Mouse (Mus musculus): ENCODE data around the gene Fam227a. TPM values are rescaled to one million over a fixed set of nuclear protein-coding genes. Genes with fewer than 3 reads are reported as not detected.

Fam227a gene
- total and polyA plus RNA-seq, 2 experiments from 2014 or later, result 2.8 to 12.1 TPM

DNA sequence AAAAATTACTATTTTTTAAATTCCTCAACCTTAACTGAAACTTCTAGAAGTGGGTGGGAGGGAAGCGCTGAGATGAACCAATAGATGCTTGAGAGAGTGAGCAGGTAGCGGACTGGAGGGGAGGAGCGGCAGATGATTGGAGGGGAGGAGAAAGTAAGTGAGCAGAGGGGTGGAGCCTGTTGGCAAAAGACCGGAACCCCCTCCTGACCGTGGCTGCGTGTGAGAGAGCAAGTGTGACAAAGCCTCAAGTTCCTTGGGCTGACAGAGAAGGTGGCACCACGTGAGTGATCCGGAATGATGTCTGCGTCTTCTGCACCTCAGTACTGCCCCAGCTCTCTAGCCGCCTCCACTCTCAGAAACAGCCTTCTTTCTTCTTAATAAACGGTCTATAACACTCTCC lies 41.6 kb downstream of the Fam227a start:
- H3K9ac ChIP-seq (replicated peaks; ENCODE audit: low read length, poor library complexity, severe bottlenecking), result no peak overlapping the region
- H3K4me1 ChIP-seq (ENCODE audit: insufficient read depth, low read length), result no peaks in the 10 kb centered on the region
- 82% methylated on average over 11 of the region's 11 CpGs for WGBS
- H3K9me3 ChIP-seq (ENCODE audit: low read length), result no peaks in the 10 kb centered on the region
- TF ChIP-seq CTCF (IDR thresholded peaks at IDR 0.05), result no peak
- H3K36me3 ChIP-seq (ENCODE audit: insufficient read depth, low read length), result peaks cover 36% of the 10 kb centered on the region
- ATAC-seq (ENCODE audit: low FRiP score) (no peak), DNase-seq (ENCODE audit: low spot score) (no peak)
- no peaks in the 10 kb centered on the region for H3K27me3 ChIP-seq (ENCODE audit: insufficient read depth, low read length)
- no peak overlapping the region for H3K4me2 ChIP-seq (ENCODE audit: low read depth, low read length, poor library complexity, severe bottlenecking)
- no peak overlapping the region for H3K27ac ChIP-seq (ENCODE audit: low read depth, low read length)
- no peak overlapping the region for H3K4me3 ChIP-seq (ENCODE audit: low read depth, low read length)

DNA sequence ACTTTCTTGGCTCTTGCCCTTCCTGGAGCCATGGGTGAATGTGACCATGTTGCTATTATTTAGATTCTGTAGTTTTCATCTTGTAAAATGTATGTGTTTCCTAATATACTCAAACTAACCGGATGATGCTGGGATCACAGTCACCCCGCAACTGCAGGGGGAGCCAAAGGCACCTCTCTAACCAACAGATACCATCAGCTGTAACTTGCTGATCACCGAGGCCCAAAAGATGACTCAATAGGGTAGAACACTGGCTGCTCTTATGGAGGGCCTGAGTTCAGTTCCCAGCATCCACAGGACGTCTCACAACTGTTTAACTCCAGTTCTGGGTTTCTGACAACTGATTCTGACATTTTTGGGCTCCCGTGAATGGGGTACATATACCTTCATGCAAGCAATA lies 42.0 kb downstream of the Fam227a start:
- DNase-seq (ENCODE audit: low spot score) (no peak), ATAC-seq (ENCODE audit: low FRiP score) (no peak)
- no peaks in the 10 kb centered on the region for H3K27me3 ChIP-seq (ENCODE audit: insufficient read depth, low read length)
- no peak overlapping the region for H3K27ac ChIP-seq (ENCODE audit: low read depth, low read length)
- no peak overlapping the region for H3K4me2 ChIP-seq (ENCODE audit: low read depth, low read length, poor library complexity, severe bottlenecking)
- no peaks in the 10 kb centered on the region for H3K9me3 ChIP-seq (ENCODE audit: low read length)
- 84% methylated on average over 5 of the region's 5 CpGs for WGBS
- peaks cover 34% of the 10 kb centered on the region for H3K36me3 ChIP-seq (ENCODE audit: insufficient read depth, low read length)
- no peak overlapping the region for H3K4me3 ChIP-seq (ENCODE audit: low read depth, low read length)
- no peak overlapping the region for H3K9ac ChIP-seq (replicated peaks; ENCODE audit: low read length, poor library complexity, severe bottlenecking)
- TF ChIP-seq CTCF (IDR thresholded peaks at IDR 0.05), result no peak
- no peaks in the 10 kb centered on the region for H3K4me1 ChIP-seq (ENCODE audit: insufficient read depth, low read length)

DNA sequence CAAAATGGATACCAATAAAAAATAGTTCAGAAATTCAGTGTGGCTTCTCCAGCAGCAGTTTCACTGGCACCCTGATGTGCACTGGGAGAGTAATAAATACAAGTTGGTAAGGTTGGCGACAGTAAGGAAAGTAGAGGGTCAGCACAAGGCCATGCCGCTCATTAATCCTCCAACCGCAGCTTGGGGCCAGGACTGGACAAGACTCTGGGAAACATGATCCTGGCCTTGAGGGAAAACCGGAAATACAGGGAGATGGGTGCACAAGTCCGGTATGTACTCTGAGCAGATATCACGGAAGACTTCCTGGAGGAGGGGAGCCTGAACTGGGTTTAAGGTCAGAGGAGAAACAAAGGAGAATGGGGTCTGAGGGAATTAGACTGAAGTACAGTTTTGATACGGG lies 43.3 kb downstream of the Fam227a start:
- H3K9ac ChIP-seq (replicated peaks; ENCODE audit: low read length, poor library complexity, severe bottlenecking), result no peak overlapping the region
- no peaks in the 10 kb centered on the region for H3K4me1 ChIP-seq (ENCODE audit: insufficient read depth, low read length)
- no peak for ATAC-seq (ENCODE audit: low FRiP score)
- no peaks in the 10 kb centered on the region for H3K9me3 ChIP-seq (ENCODE audit: low read length)
- no peaks in the 10 kb centered on the region for H3K27me3 ChIP-seq (ENCODE audit: insufficient read depth, low read length)
- no peak overlapping the region for H3K27ac ChIP-seq (ENCODE audit: low read depth, low read length)
- no peak overlapping the region for H3K4me2 ChIP-seq (ENCODE audit: low read depth, low read length, poor library complexity, severe bottlenecking)
- 90% methylated on average over 7 of the region's 7 CpGs for WGBS
- H3K36me3 ChIP-seq (ENCODE audit: insufficient read depth, low read length), result peaks cover 29% of the 10 kb centered on the region
- no peak for TF ChIP-seq CTCF (IDR thresholded peaks at IDR 0.05)
- H3K4me3 ChIP-seq (ENCODE audit: low read depth, low read length), result no peak overlapping the region
- DNase-seq (ENCODE audit: low spot score), result no peak

DNA sequence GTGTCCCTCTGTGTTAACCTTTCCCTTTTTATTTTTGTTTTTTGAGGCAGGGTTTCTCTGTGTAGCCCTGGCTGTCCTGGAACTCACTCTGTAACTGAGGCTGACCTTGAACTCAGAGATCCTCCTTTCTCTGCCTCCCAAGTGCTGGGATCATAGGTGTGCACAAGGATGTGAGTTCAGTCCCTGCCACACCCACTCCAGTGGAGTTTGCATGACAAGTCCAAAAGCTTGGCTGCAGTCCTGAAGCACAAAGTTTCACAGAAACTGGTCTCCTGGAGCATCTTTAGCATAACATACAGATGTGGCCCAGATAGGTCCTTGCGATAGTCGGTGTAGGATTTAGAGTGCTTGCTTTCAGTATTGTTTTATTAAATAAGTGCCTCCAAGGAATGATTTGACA lies 49.5 kb downstream of the Fam227a start:
- Histone ChIP-seq H3K9me3 (ENCODE audit: low read length) (no peaks in the 10 kb centered on the region), H3K9ac (replicated peaks; ENCODE audit: low read length, poor library complexity, severe bottlenecking) (no peak overlapping the region), H3K27me3 (ENCODE audit: insufficient read depth, low read length) (no peaks in the 10 kb centered on the region), H3K4me1 (ENCODE audit: insufficient read depth, low read length) (no peaks in the 10 kb centered on the region; the same call in 1 of the 2 replicates), H3K27ac (ENCODE audit: low read depth, low read length) (no peak overlapping the region), H3K4me2 (ENCODE audit: low read depth, low read length, poor library complexity, severe bottlenecking) (no peak overlapping the region), H3K36me3 (ENCODE audit: insufficient read depth, low read length) (peaks cover 12% of the 10 kb centered on the region), H3K4me3 (ENCODE audit: low read depth, low read length) (no peak overlapping the region)
- TF ChIP-seq CTCF (IDR thresholded peaks at IDR 0.05), result no peak
- no peak for DNase-seq (ENCODE audit: low spot score)
- 96% methylated on average over 2 of the region's 2 CpGs for WGBS
- no peak for ATAC-seq (ENCODE audit: low FRiP score)

DNA sequence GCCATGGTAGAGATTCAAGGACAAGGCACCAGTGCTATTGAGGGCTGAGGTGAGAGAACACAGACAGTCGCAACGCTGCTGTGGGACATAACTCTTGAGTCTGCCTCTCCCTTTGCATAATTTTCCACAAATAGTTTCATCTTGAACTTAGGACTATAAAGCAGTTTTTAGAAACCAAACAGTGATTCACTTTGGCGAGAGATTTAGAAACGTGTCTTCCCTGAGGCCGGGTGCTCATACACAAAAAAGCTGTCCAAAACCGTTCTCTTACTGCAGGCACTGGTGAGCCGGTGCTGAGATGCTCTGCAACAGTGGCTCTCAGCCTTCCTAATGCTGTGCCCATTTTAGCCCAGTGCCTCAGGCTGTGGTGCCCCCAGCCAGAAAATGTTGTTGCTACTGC lies 50.5 kb downstream of the Fam227a start:
- Histone ChIP-seq H3K4me3 (ENCODE audit: low read depth, low read length) (no peak overlapping the region), H3K4me2 (ENCODE audit: low read depth, low read length, poor library complexity, severe bottlenecking) (no peak overlapping the region), H3K9ac (replicated peaks; ENCODE audit: low read length, poor library complexity, severe bottlenecking) (no peak overlapping the region), H3K27ac (ENCODE audit: low read depth, low read length) (no peak overlapping the region), H3K27me3 (ENCODE audit: insufficient read depth, low read length) (no peaks in the 10 kb centered on the region), H3K9me3 (ENCODE audit: low read length) (no peaks in the 10 kb centered on the region), H3K4me1 (ENCODE audit: insufficient read depth, low read length) (no peaks in the 10 kb centered on the region; the same call in 1 of the 2 replicates), H3K36me3 (ENCODE audit: insufficient read depth, low read length) (peaks cover 9% of the 10 kb centered on the region)
- no peak for TF ChIP-seq CTCF (IDR thresholded peaks at IDR 0.05)
- DNase-seq (ENCODE audit: low spot score), result no peak
- ATAC-seq (ENCODE audit: low FRiP score), result no peak
- WGBS, result 71% methylated on average over 7 of the region's 7 CpGs

DNA sequence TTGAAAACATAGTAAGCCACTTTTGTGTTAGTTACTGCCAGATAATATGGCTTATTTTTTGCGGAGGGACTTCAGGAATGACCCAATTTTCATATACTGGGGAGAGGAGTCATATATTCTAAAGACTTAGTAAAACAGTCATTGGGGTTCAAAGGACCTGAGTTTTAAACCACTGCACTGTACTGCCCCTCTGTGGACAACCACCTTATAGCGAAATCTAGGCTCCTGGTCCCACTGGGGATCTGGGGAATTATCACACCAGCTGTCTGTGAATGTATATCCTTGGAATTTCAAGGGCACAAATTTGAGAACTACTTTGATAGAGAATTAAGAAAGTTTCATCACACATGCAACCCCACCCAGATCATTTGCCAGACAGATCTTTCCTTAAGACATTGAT lies 51.0 kb downstream of the Fam227a start:
- Histone ChIP-seq H3K4me2 (ENCODE audit: low read depth, low read length, poor library complexity, severe bottlenecking) (no peak overlapping the region), H3K27ac (ENCODE audit: low read depth, low read length) (no peak overlapping the region), H3K9me3 (ENCODE audit: low read length) (no peaks in the 10 kb centered on the region), H3K9ac (replicated peaks; ENCODE audit: low read length, poor library complexity, severe bottlenecking) (no peak overlapping the region), H3K27me3 (ENCODE audit: insufficient read depth, low read length) (no peaks in the 10 kb centered on the region), H3K36me3 (ENCODE audit: insufficient read depth, low read length) (peaks cover 6% of the 10 kb centered on the region), H3K4me1 (ENCODE audit: insufficient read depth, low read length) (no peaks in the 10 kb centered on the region; the same call in 1 of the 2 replicates), H3K4me3 (ENCODE audit: low read depth, low read length) (no peak overlapping the region)
- DNase-seq (ENCODE audit: low spot score), result peak; percentile 24
- peak; percentile 62 for TF ChIP-seq CTCF (IDR thresholded peaks at IDR 0.05)
- WGBS, result 59% methylated on average over 2 of the region's 2 CpGs
- no peak for ATAC-seq (ENCODE audit: low FRiP score)
